Mouse (Mus musculus) heart, postnatal 25 days (tissue): Measurements from ENCODE around the gene Ccl19. TPM values are rescaled to one million over a fixed set of nuclear protein-coding genes. Genes with fewer than 3 reads are reported as not detected.
"Not testable (repeated sequence)": the region's sequence is repeated elsewhere in the genome, so short reads cannot be mapped to it uniquely, and the experiment has no call there.

Experiments used
- DNase-seq: peaks from one replicate; pipeline ENCODE4 v3.0.0; 2022; ENCODE audit warnings: low spot score
- intact Hi-C: fragments of 180-260 bp; cut with DNase I; formaldehyde crosslinking; loops from one replicate; pipeline ENCODE4 v1.15.1; 2025
- total RNA-seq, 2 experiments: library from RNA; stranded (reverse); gene quantifications; 2 replicates each; pipeline ENCODE4 v1.2.3; 2021

The Ccl19 gene
- under 1 TPM; 0.94 to 0.98 TPM for total RNA-seq

- DNase-seq, intact Hi-C loops: not testable (repeated sequence)
These were observed at the start of gene Ccl19 for GRCm38 (mm10) chr4:42756477-42756876. Ccl19 (minus strand) TSS chr4:42756577.

GRCm38 (mm10) chr4:42773893-42774292 is 17.5 kb upstream of the Ccl19 start, which contains the start of gene Ccl21a:
Ccl21a (minus strand) TSS chr4:42773993.
- intact Hi-C loops = not testable (repeated sequence)

GRCm38 (mm10) chr4:42735245-42735644 is 21.1 kb downstream of the Ccl19 start, which contains the start of gene 4930578G10Rik:
4930578G10Rik (plus strand) TSS chr4:42735545.
- DNase-seq, intact Hi-C loops: not testable (repeated sequence)

More at GRCm38 (mm10) chr4:42773893-42774292, 17.5 kb upstream of the Ccl19 start, which contains the start of gene Ccl21a:
- DNase-seq = not testable (repeated sequence)

Other genes starting within 250 kb of the Ccl19 start
- gene Fam205a2, start 228.4 kb downstream of the Ccl19 start, total RNA-seq = under 1 TPM in 1 of 2 experiments, not detected in 1; 0.08 TPM
- gene Gm10591, start 144.4 kb downstream of the Ccl19 start, total RNA-seq = not detected
- gene Gm2564, start 126.9 kb downstream of the Ccl19 start, total RNA-seq = 1 to 10 TPM; 1.1 to 2.2 TPM
- gene Ccl27b, start 101.3 kb downstream of the Ccl19 start, total RNA-seq = not detected
- under 1 TPM in 1 of 2 experiments, not detected in 1; 0.21 TPM for gene Il11ra2, start 94.7 kb downstream of the Ccl19 start, total RNA-seq
- gene 4930578G10Rik, start 21.0 kb downstream of the Ccl19 start, total RNA-seq = not detected
- 10 to 100 TPM; 44.2 to 54.6 TPM for gene Ccl21a, start 17.4 kb upstream of the Ccl19 start, total RNA-seq
- not detected for gene Fam205a1, start 97.3 kb upstream of the Ccl19 start, total RNA-seq
- gene Gm12394, start 100.2 kb upstream of the Ccl19 start, total RNA-seq = not detected
- 1 to 10 TPM; 7.1 to 7.5 TPM for gene Fam205c, start 117.7 kb upstream of the Ccl19 start, total RNA-seq
- 1 to 10 TPM; 9.0 to 9.4 TPM for gene Phf24, start 160.1 kb upstream of the Ccl19 start, total RNA-seq
- 10 to 100 TPM; 83.5 to 93.2 TPM for gene Dnajb5, start 193.2 kb upstream of the Ccl19 start, total RNA-seq
- gene 1700022I11Rik, start 213.0 kb upstream of the Ccl19 start, total RNA-seq = not detected
- gene Vcp, start 243.9 kb upstream of the Ccl19 start, total RNA-seq = 100 to 1,000 TPM; 244 to 266 TPM